Mouse (Mus musculus) CH12F3 (cell line): ENCODE measurements around the gene Dok3.

Experiments
- in situ Hi-C: fragments of 300-500 bp; cut with MboI; formaldehyde crosslinking; loops from 2 replicates; pipeline ENCODE4 v1.14.3; 2020; ENCODE audit warnings: low sequenced_read_pairs

The Dok3 gene

DNA sequence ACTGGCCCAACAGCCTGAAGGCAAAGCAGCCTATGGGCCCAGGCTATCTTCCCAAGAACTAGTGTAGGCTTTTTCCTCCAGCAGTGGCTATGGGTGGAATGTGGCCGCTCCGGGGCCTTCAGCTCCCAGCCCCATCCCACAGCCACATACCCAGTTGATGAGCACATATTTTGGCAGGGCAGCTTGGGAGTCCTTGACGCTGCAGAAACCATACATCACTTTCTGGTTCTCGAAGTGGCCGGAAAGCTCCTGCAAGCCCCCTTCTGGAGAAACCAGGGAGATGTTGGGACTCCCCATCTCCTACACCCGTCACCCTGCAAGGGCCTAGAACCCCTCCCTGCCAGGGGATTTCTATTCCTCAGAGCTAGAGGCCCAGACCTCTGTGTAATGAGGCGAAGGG, 46.6 kb downstream of the Dok3 start:
- in situ Hi-C loops: no loop called here

GRCm38 (mm10) chr13:55479929-55480328, 49.2 kb downstream of the Dok3 start:
- in situ Hi-C loops: no loop called here

DNA sequence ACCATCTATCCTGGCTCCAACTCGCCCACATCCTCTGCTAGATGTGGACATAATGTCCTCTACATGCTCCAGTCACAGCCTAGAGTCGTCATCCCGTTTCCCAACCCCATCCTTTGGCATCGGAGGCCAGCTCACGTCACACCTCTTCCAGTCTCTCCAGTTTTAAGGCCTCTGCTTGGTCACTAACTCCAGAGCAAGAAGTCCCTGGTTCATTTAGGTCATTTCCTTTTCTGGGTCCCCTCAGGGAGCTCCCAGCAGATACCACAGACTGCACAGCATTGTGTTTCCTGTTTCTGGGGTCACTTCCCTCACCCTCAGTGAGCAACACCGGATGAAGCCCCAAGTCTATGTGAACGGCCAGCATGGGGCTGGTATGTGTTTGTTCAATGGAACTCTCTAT, 50.1 kb downstream of the Dok3 start:
- in situ Hi-C loops: no loop called here

GRCm38 (mm10) chr13:55478036-55478435, 51.1 kb downstream of the Dok3 start:
- in situ Hi-C loops: no loop called here

GRCm38 (mm10) chr13:55477492-55477891, 51.6 kb downstream of the Dok3 start:
- in situ Hi-C loops: no loop called here

GRCm38 (mm10) chr13:55476256-55476655, 52.8 kb downstream of the Dok3 start:
- in situ Hi-C loops: no loop called here

GRCm38 (mm10) chr13:55475750-55476149, 53.3 kb downstream of the Dok3 start:
- in situ Hi-C loops: no loop called here

- in situ Hi-C loops: no loop called here
Measured at GRCm38 (mm10) chr13:55474621-55475069, 54.5 kb downstream of the Dok3 start.

DNA sequence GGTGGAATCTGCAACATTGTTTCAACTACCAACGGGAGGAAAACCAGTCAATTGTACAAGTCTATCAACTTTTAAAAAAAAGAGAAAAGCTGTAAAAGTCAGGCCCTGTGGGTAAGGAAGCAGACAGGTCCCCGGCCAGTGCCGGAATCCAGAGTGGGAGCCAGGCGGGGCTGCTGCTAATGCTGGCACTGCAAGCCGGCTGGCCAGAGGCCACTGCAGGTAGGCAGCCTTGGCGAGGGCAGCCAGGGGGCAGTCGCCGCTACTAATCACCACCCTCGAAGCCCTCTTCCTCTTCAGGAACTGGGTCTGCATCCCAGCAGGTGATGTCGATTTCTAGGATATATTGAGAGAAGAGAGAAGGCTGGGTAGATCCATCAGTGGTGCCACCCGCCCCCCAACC, 55.1 kb downstream of the Dok3 start:
- in situ Hi-C loops: no loop called here
